Mouse (Mus musculus) megakaryocyte progenitor cell, adult 5-6 weeks (primary cell): ENCODE results near the gene Sprr1a. TPM values are rescaled to one million over a fixed set of nuclear protein-coding genes. Genes with fewer than 3 reads are reported as not detected.
"Not testable (repeated sequence)": the region's sequence is repeated elsewhere in the genome, so short reads cannot be mapped to it uniquely, and the experiment has no call there.

ENCODE experiments used
- ATAC-seq: replicated peaks from 2 replicates; pipeline ENCODE4 v1.8.0; 2016; ENCODE audit warnings: mild to moderate bottlenecking, moderate TSS enrichment, inconsistent platforms; ENCODE audit not compliant: poor library complexity
- total RNA-seq, 2 experiments: library from RNA; stranded (forward) in 1 of 2; stranded (reverse) in 1 of 2; fragments of 157-497, 149-512 nt in 1 of 2; fragments of 200-1000 nt in 1 of 2; gene quantifications; 2 replicates each; pipeline versions ENCODE4 v1.2.3 to v1.2.4; 2015 to 2017

Gene Sprr1a
- total RNA-seq (2015), result not detected in 2 replicates
- total RNA-seq (2017), result not detected in 2 replicates

DNA sequence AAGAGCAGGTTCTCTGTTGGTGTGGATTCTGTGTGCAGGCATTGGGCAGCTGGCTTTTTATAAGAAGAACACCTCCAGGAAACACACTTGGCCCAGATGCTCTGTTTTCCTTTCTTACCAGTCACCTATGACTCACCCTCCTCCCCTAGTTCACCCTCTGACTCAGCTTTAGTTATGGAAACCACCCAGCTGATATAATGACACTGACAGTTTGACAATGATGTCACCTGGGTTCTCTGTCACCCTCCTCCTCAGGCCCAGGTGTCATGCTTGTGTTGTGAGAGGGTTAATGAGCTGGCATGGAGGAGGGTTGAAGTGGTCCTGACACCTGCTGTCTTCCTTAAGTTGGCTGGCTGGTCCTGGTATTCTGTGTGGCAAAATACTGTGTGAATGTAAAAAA, at the start of gene Sprr1a:
Gene Sprr1a, minus strand, starts transcription at position 33 of the 400 bp plus-strand sequence.
- no peak for ATAC-seq

DNA sequence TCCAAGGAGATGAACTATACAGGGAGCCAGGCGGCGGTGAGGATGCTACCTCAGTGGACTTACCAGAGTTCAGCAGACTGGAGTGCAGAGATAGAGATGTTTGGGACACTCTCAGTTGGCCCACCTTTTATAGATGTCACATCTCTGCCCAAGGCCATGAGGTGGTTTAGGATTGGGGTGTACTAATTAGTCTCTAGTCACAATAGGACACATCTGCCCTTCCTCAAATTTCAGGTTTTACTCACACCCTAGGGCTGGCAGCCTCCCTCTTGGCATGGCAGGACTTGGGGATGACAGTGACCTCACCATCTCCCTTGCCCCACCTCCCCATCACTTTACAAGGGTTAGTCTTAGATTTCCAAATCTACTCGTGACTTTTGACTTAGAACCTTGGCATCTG, 48.7 kb upstream of the Sprr1a start, which contains the start of gene 2310046K23Rik:
Gene 2310046K23Rik, minus strand, starts transcription at position 101 of the 400 bp plus-strand sequence.
- ATAC-seq, result no peak

DNA sequence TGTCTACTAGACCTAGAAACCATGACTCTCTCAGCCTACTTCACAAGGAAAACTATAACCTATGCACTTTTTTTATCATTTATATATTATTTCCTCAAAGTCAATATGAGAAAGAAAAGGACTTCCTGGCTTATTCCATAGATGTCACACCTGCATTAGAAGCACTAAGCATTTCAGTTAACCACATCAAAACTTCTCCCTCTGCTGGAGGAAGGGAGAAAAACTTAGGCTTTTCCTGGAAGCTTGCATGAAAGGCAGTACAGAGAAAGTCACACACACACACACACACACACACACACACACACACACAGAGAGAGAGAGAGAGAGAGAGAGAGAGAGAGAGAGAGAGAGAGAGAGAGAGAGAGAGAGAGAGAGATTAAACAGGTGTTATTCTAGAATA, 26.6 kb upstream of the Sprr1a start:
- ATAC-seq, result no peak

DNA sequence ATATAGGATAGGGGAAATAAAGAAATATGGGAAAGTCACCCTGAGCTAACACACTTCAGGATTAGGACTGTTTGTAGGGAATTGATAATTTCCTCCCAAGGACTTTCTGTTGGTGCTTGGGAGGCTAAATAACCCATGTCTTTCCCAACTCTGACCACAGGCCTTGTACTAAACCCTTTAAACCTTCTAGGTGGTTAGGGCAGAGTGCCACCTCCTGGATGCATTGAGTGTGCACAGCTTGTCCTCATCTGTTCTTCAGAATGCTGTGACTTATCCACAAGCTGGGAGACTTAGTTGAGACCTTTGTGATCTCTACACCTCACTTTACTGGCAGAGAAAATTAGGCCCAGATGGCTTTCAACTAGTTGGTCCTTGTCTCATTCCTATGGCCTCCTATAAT, 25.1 kb upstream of the Sprr1a start:
- ATAC-seq, result peak; percentile 37; the same call in 1 of the 2 replicates

DNA sequence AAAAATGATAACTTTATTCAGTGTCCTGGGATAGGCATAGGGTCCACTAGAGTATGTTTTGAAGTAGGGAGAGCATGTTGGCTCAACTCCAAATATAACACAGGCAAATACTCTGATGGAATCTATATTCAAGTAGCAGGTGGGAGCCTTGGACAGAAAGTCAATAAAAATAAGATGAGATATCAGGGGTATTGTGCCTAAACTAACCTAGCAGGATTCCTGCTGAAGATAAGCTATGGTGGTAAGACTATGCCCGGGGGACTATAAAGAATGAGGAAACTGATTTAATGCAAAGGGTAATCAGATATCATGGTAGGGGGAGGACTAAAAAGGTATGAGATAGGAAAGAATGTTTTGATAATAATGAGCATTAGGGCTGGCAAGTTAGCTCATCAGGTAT, 22.5 kb upstream of the Sprr1a start:
- no peak for ATAC-seq

DNA sequence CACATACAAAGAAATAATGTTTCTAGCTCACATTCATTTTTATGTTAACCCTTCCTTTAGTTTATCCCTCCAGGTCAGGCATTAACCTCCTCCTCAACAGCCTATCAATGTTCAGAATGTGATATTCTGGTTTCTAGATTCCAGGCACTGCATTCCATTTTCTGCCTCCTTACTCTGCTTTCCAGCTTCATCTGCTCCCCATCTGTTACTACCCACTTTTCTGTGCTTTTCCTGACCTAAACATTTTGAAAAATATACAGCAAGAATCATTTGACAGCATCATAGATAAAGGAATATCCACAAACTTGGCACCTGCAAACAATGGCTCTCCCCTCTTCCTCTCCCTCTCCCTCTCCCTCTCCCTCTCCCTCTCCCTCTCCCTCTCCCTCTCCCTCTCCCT, 17.8 kb upstream of the Sprr1a start:
- ATAC-seq, result no peak

DNA sequence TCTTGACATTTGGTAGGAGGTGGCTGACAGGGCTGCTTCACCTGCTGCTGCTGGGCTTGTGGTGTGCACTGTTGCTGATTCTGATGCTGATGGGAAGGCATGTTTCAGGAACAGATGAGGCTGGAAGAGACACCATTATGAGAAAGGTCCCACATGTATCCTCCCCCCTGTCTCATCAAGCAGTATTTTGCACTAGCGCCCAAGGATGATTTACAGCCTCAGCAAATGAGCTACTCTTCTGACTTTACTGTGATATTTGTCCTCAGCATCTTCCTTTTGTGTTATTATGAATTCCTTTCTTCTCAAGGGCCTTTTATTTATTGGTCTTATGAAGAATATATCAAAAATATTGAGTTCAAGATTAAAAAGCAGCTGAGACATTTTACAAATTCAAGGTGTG, 14.7 kb upstream of the Sprr1a start, which contains the start of gene Sprr4:
Gene Sprr4, minus strand, starts transcription at position 101 of the 400 bp plus-strand sequence.
- ATAC-seq, result no peak

DNA sequence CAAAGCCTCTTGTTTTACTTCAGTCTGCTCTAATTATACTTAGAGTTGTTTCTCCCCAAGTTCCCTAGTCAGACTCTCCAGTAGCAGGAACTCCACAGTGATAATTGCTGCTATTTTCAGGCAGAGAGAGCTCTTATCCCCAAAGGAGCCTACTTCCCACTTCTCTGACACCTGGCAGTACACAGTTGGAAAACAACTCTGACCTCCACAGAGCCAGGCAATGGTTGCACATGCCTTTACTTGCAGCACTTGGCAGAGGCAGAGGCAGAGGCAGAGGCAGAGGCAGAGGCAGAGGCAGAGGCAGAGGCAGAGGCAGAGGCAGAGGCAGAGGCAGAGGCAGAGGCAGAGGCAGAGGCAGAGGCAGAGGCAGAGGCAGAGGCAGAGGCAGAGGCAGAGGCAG, 4.6 kb upstream of the Sprr1a start:
- not testable (repeated sequence) for ATAC-seq

DNA sequence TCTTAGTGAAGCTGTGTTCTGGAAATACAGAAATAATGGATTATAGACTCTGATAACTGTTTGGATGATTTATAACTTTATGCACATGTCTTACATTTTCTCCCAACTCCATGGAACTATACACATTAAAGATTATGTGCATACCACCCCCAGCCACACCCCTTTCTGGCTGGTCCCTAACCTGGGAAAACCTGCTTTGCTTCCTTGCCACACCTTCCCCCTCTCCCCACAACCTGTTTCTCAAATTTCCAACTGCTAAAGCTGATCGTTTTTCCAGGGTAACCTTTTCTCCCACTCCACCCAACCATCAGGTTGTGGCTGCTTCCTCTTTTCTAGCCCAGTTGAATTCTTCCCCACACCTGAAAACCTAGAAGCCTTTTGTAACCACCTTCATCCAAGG, 612 bp upstream of the Sprr1a start:
- no peak for ATAC-seq

DNA sequence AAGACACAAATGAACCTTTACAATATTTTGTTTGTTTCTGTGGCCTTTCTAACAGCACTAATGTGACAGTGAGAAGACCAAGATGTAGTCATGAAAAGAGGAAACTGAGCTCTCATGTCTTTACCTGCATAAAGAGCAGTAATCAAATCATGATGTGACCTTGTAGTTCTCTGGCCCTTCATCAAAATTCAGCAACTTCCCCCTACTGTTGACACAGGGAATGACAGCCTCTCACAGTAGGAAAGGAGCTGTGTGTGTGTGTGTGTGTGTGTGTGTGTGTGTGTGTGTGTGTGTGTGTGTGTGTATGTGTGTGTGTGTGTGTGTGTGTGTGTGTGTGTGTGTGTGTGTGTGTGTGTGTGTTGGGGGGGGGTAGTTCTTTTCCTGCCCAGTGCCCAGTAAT, 4.4 kb downstream of the Sprr1a start:
- not testable (repeated sequence) for ATAC-seq

DNA sequence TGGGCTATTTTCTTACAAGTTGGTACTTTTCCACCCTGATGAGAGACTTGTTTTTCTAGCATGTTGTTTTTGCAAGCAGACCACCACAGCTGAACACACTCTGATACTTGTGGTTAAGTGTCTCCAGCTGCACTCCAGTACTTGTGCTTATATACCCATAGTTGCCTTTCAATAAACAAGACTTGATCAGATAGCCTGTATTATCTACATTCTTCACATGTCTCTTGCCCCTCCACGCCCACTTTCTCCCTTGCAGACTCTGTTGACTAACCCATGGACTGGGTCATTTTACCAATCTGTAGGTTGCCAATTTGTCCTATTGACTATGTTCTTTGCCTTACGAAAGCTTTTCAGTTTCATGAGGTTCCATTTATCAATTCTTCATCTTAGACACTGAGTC, 15.6 kb downstream of the Sprr1a start:
- ATAC-seq, result no peak

DNA sequence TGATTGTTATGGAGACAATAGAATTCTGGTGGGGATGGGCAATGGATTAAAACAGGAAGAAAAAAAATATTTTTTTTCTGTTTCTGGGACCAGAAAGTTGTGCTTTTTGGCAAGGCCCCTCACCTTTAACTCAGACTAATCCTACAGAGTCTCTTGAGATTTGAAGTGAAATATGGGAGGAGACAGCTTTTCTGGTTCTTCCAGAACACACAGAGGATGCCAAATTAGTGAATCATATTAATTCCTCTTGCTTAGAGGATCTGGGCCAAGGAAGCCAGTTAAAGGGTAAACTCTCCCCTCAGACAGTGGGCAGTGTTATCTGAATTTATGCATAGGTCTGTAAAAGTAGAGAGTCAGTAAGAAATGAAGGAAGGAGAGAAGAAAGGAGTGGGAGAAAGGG, 18.3 kb downstream of the Sprr1a start:
- ATAC-seq, result no peak

DNA sequence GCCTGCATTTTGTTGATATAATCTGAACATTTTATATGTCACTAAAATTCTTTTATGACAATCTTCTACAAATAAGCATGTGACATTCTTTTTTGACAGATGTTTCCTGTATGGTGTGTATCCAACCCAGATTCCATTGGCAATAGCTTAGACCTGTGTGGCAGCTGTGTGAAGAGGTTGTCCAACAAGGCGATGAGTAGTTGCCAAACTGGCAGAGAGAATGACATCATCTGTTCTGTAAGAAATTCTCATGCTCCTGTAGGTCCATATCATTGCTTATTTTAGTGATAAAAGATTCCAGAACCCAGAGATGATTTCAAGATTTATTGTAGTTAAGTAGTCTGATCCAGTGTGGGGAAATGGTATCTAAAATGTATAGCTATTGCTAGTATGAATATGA, 19.1 kb downstream of the Sprr1a start:
- no peak for ATAC-seq

DNA sequence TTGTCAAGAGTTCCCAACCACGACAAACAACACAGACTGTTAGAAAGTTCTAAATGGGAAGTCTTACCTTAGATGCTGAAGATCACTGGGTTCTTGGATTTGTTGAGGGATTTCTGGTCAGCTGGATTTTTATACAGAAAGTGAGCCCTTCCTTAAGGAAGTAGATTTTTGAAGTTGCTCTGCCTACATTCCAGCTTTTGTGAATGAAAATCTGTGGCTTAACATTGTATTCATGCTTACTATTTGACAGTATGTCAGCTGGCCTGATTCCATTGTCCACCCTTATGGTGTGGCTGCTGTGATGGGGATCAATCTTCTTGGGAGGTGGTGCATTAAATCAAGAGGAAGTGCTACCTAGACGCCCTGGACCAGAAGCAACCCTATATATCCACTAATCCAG, 27.1 kb downstream of the Sprr1a start, which contains the start of gene Sprr3:
Gene Sprr3, minus strand, starts transcription at position 101 of the 400 bp plus-strand sequence.
- no peak for ATAC-seq

DNA sequence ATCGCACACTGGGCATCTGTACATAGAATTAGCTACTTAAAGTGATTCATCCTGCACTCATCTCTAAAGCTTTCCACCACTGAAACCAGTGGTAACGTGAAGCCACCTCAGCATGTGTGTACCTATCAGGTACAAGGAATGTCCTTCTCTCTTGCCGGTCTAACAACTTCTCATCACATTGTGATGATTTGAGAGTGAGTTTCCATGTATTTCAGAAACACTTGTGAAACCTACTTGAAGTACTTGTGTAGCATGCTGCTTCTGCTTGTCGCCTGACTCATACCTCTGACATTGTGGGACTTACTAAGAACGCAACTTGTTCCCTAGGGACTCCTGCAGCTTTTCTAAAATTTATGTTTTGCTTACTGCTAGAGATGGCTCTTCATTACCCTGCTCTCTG, 30.5 kb downstream of the Sprr1a start:
- no peak for ATAC-seq

DNA sequence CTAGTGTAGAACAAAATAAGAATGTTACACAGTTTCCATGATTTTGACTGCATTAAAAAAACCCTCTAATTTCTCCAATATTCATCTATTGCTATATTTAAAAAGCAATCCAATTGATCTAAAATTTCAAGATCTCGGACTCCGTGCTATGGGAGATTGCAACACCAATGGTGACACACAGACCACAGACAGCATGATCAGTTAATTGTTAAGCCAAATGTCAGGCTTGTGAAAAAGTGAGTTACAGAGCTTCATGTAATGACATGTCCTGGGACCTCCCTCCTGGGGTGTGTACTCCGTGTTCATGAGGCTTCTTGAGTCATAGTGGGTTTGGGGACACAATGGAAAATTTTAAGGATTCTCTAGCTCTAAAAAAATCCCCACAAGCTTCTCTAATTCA, 45.5 kb downstream of the Sprr1a start:
- no peak for ATAC-seq

DNA sequence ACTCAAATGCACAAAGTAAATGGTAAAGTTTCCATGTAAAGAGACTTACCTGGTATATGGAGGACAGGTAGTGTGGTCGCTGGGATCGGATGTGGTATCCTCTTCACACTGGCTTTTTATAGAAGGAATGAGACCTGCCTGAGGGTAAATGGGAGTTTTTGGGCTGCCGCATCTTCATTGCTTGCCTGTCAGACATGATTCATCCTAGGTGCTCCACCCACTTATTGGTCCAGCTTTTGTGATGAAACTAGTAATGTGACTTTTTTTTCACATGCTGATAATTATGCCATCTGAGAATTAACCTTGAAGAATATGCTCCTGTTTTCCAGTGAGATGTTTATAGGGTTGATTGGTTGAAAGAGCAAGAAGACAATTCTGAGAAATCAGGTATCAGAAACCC, 47.0 kb downstream of the Sprr1a start, which contains the start of gene Sprr1b:
Gene Sprr1b, minus strand, starts transcription at position 101 of the 400 bp plus-strand sequence.
- ATAC-seq, result no peak

Other genes starting within 250 kb of the Sprr1a start
- not detected in 2 replicates for gene Sprr2a3, start 200.5 kb downstream of the Sprr1a start, total RNA-seq (2015)
- not detected in 2 replicates for gene Sprr2a3, start 200.5 kb downstream of the Sprr1a start, total RNA-seq (2017)
- gene Sprr2b, start 169.3 kb downstream of the Sprr1a start, total RNA-seq (2015), result not detected in 2 replicates
- gene Sprr2b, start 169.3 kb downstream of the Sprr1a start, total RNA-seq (2017), result not detected in 2 replicates
- not detected in 2 replicates for gene Sprr2d, start 146.8 kb downstream of the Sprr1a start, total RNA-seq (2015)
- not detected in 2 replicates for gene Sprr2d, start 146.8 kb downstream of the Sprr1a start, total RNA-seq (2017)
- gene Sprr2e, start 133.8 kb downstream of the Sprr1a start, total RNA-seq (2015), result not detected in 2 replicates
- gene Sprr2e, start 133.8 kb downstream of the Sprr1a start, total RNA-seq (2017), result not detected in 2 replicates
- gene Sprr2f, start 120.7 kb downstream of the Sprr1a start, total RNA-seq (2015), result not detected in 2 replicates
- not detected in 2 replicates for gene Sprr2f, start 120.7 kb downstream of the Sprr1a start, total RNA-seq (2017)
- not detected in 2 replicates for gene Sprr2h, start 100.2 kb downstream of the Sprr1a start, total RNA-seq (2015)
- gene Sprr2h, start 100.2 kb downstream of the Sprr1a start, total RNA-seq (2017), result not detected in 2 replicates
- not detected in 2 replicates for gene Sprr2i, start 77.9 kb downstream of the Sprr1a start, total RNA-seq (2015)
- gene Sprr2i, start 77.9 kb downstream of the Sprr1a start, total RNA-seq (2017), result not detected in 2 replicates
- gene Sprr2j-ps, start 67.8 kb downstream of the Sprr1a start, total RNA-seq (2015), result not detected in 2 replicates
- gene Sprr2j-ps, start 67.8 kb downstream of the Sprr1a start, total RNA-seq (2017), result not detected in 2 replicates
- gene Gm9774, start 56.5 kb downstream of the Sprr1a start, total RNA-seq (2015), result 9.5 and 12.2 TPM in 2 replicates
- gene Gm9774, start 56.5 kb downstream of the Sprr1a start, total RNA-seq (2017), result 1.7 and 1.9 TPM in 2 replicates
- not detected in 2 replicates for gene Sprr2k, start 53.3 kb downstream of the Sprr1a start, total RNA-seq (2015)
- gene Sprr2k, start 53.3 kb downstream of the Sprr1a start, total RNA-seq (2017), result not detected in 2 replicates
- not detected in 2 replicates for gene Sprr1b, start 47.1 kb downstream of the Sprr1a start, total RNA-seq (2015)
- not detected in 2 replicates for gene Sprr1b, start 47.1 kb downstream of the Sprr1a start, total RNA-seq (2017)
- not detected in 2 replicates for gene Sprr3, start 27.2 kb downstream of the Sprr1a start, total RNA-seq (2015)
- gene Sprr3, start 27.2 kb downstream of the Sprr1a start, total RNA-seq (2017), result not detected in 2 replicates
- gene Sprr4, start 14.6 kb upstream of the Sprr1a start, total RNA-seq (2015), result not detected in 2 replicates
- gene Sprr4, start 14.6 kb upstream of the Sprr1a start, total RNA-seq (2017), result not detected in 2 replicates
- not detected in 2 replicates for gene 2310046K23Rik, start 48.6 kb upstream of the Sprr1a start, total RNA-seq (2015)
- gene 2310046K23Rik, start 48.6 kb upstream of the Sprr1a start, total RNA-seq (2017), result not detected in 2 replicates
- 0.22 TPM in 1 of 2 replicates, not detected in the other for gene Ivl, start 87.8 kb upstream of the Sprr1a start, total RNA-seq (2015)
- gene Ivl, start 87.8 kb upstream of the Sprr1a start, total RNA-seq (2017), result 0.27 TPM in 1 of 2 replicates, not detected in the other
- not detected in 2 replicates for gene Smcp, start 103.1 kb upstream of the Sprr1a start, total RNA-seq (2015)
- gene Smcp, start 103.1 kb upstream of the Sprr1a start, total RNA-seq (2017), result not detected in 2 replicates
- not detected in 2 replicates for gene 2210017I01Rik, start 121.6 kb upstream of the Sprr1a start, total RNA-seq (2015)
- gene 2210017I01Rik, start 121.6 kb upstream of the Sprr1a start, total RNA-seq (2017), result not detected in 2 replicates
- gene Lce6a, start 135.8 kb upstream of the Sprr1a start, total RNA-seq (2015), result not detected in 2 replicates
- gene Lce6a, start 135.8 kb upstream of the Sprr1a start, total RNA-seq (2017), result not detected in 2 replicates
- gene Lce1a1, start 162.4 kb upstream of the Sprr1a start, total RNA-seq (2015), result not detected in 2 replicates
- not detected in 2 replicates for gene Lce1a1, start 162.4 kb upstream of the Sprr1a start, total RNA-seq (2017)
- gene Lce1b, start 171.0 kb upstream of the Sprr1a start, total RNA-seq (2015), result not detected in 2 replicates
- gene Lce1b, start 171.0 kb upstream of the Sprr1a start, total RNA-seq (2017), result not detected in 2 replicates
- gene Lce1a2, start 184.4 kb upstream of the Sprr1a start, total RNA-seq (2015), result not detected in 2 replicates
- gene Lce1a2, start 184.4 kb upstream of the Sprr1a start, total RNA-seq (2017), result not detected in 2 replicates
- gene Lce1c, start 193.4 kb upstream of the Sprr1a start, total RNA-seq (2015), result not detected in 2 replicates
- gene Lce1c, start 193.4 kb upstream of the Sprr1a start, total RNA-seq (2017), result not detected in 2 replicates
- not detected in 2 replicates for gene Lce1d, start 201.3 kb upstream of the Sprr1a start, total RNA-seq (2015)
- not detected in 2 replicates for gene Lce1d, start 201.3 kb upstream of the Sprr1a start, total RNA-seq (2017)
- gene Lce1e, start 223.2 kb upstream of the Sprr1a start, total RNA-seq (2015), result not detected in 2 replicates
- gene Lce1e, start 223.2 kb upstream of the Sprr1a start, total RNA-seq (2017), result not detected in 2 replicates
- gene Lce1f, start 234.5 kb upstream of the Sprr1a start, total RNA-seq (2015), result not detected in 2 replicates
- gene Lce1f, start 234.5 kb upstream of the Sprr1a start, total RNA-seq (2017), result not detected in 2 replicates